Mouse (Mus musculus) liver, embryonic 15.5 days (tissue): Measurements from ENCODE around the gene Cdk6. TPM values are rescaled to one million over a fixed set of nuclear protein-coding genes. Genes with fewer than 3 reads are reported as not detected.
"Not testable (repeated sequence)": the region's sequence is repeated elsewhere in the genome, so short reads cannot be mapped to it uniquely, and the experiment has no call there.

Experiments
- ATAC-seq: fragments of 200-750 bp; cut with Nextera tagmentation; 2 replicates; pipeline ENCODE4 v1.8.0; 2017; ENCODE audit warnings: moderate number of reproducible peaks, mild to moderate bottlenecking, moderate library complexity; ENCODE audit not compliant: insufficient read depth
- H3K27ac ChIP-seq: fragments of 300-500 bp; sonication (generic); replicated peaks from 2 replicates; pipeline ENCODE4 v1.5.1; 2015; ENCODE audit warnings: mild to moderate bottlenecking, inconsistent platforms
- H3K27me3 ChIP-seq: fragments of 300-500 bp; sonication (generic); 2 replicates; pipeline ENCODE4 v1.6.1; 2015; ENCODE audit warnings: mild to moderate bottlenecking, inconsistent platforms
- H3K36me3 ChIP-seq: fragments of 300-500 bp; sonication (generic); replicated peaks from 2 replicates; pipeline ENCODE4 v1.6.1; 2015; ENCODE audit warnings: moderate library complexity, mild to moderate bottlenecking, inconsistent platforms
- H3K4me1 ChIP-seq: fragments of 300-500 bp; sonication (generic); replicated peaks from 2 replicates; pipeline ENCODE4 v1.6.1; 2015; ENCODE audit warnings: inconsistent platforms
- H3K4me2 ChIP-seq: fragments of 300-500 bp; sonication (generic); 2 replicates; pipeline ENCODE4 v1.6.1; 2015; ENCODE audit warnings: moderate library complexity, mild to moderate bottlenecking, inconsistent platforms
- H3K4me3 ChIP-seq: fragments of 300-500 bp; sonication (generic); replicated peaks from 2 replicates; pipeline ENCODE4 v1.5.1; 2015; ENCODE audit warnings: mild to moderate bottlenecking, inconsistent platforms
- H3K9ac ChIP-seq: fragments of 300-500 bp; sonication (generic); 2 replicates; pipeline ENCODE4 v1.6.1; 2015; ENCODE audit warnings: moderate library complexity, mild to moderate bottlenecking, inconsistent platforms
- H3K9me3 ChIP-seq: fragments of 300-500 bp; sonication (generic); replicated peaks from 2 replicates; pipeline ENCODE4 v1.6.1; 2016; ENCODE audit warnings: inconsistent platforms
- WGBS: fragments of 180-500 bp; shearing (Covaris S2); methylation state at CpG from one replicate; pipeline ENCODE4 v1.1.7; 2015; ENCODE audit warnings: mixed read lengths; ENCODE audit not compliant: insufficient replicate concordance; 5-methylcytosine and 5-hydroxymethylcytosine counted together
- polyA plus RNA-seq: library from polyadenylated mRNA; unstranded; fragments of >200 nt; fragmentation: Nextera tagmentation; extraction: Ambion mirVana; gene quantifications from 2 replicates; pipeline ENCODE4 v1.2.1, GENCODE M21; 2015

Cdk6 gene
- 19.2 and 19.3 TPM in 2 replicates for polyA plus RNA-seq

GRCm38 (mm10) chr5:3341111-3341911 lies at the start of gene Cdk6:
Gene Cdk6 (plus strand): TSS chr5:3341485.
- Histone ChIP-seq H3K4me3 (peak within 1 kb of the TSS; percentile 71), H3K4me1 (peaks cover 40% of the 10 kb centered on the region), H3K4me2 (peak within 1 kb of the TSS; percentile 94), H3K27ac (peak within 1 kb of the TSS; percentile 77), H3K36me3 (no peaks in the 10 kb centered on the region), H3K9me3 (no peaks in the 10 kb centered on the region), H3K27me3 (peaks cover 14% of the 10 kb centered on the region), H3K9ac (peak within 1 kb of the TSS; percentile 65)
- ATAC-seq, result peak; percentile 41
- WGBS, result 1% methylated on average over 59 of the region's 59 CpGs

DNA sequence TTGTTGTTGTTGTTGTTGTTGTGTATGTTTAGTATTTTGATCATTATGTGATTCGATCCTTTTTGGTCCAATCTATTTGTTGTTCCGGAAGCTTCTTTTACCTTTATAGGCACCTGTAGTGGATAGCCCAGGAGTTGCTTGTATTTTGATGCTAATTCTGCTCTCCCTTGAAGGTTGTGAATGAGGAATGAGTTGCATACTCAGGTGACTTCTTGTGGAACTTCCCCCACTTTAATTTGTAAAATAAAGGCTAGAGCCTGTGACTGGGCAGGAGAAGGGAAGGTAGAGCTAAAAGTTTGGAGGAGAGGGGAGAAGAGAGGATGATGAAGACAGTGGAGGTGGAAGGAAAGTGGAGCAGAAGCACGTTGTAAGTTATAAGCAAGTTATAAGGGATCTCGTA lies 47.6 kb upstream of the Cdk6 start:
- no peaks in the 10 kb centered on the region for H3K9me3 ChIP-seq
- H3K9ac ChIP-seq, result no peak overlapping the region
- H3K27ac ChIP-seq, result no peak overlapping the region
- 58% methylated on average over 4 of the region's 4 CpGs for WGBS
- ATAC-seq, result no peak
- no peaks in the 10 kb centered on the region for H3K27me3 ChIP-seq
- H3K36me3 ChIP-seq, result no peaks in the 10 kb centered on the region
- H3K4me3 ChIP-seq, result no peak overlapping the region
- no peaks in the 10 kb centered on the region for H3K4me1 ChIP-seq
- H3K4me2 ChIP-seq, result no peak overlapping the region

- H3K9me3 ChIP-seq, result no peaks in the 10 kb centered on the region
- no peaks in the 10 kb centered on the region for H3K27me3 ChIP-seq
- H3K4me1 ChIP-seq, result no peaks in the 10 kb centered on the region
- no peak overlapping the region for H3K9ac ChIP-seq
- H3K4me2 ChIP-seq, result no peak overlapping the region
- no peak overlapping the region for H3K4me3 ChIP-seq
- WGBS, result 38% methylated on average over 12 of the region's 12 CpGs
- no peak for ATAC-seq
- no peaks in the 10 kb centered on the region for H3K36me3 ChIP-seq
- H3K27ac ChIP-seq, result no peak overlapping the region
These were observed 40.4 kb upstream of the Cdk6 start for GRCm38 (mm10) chr5:3300801-3301457.

DNA sequence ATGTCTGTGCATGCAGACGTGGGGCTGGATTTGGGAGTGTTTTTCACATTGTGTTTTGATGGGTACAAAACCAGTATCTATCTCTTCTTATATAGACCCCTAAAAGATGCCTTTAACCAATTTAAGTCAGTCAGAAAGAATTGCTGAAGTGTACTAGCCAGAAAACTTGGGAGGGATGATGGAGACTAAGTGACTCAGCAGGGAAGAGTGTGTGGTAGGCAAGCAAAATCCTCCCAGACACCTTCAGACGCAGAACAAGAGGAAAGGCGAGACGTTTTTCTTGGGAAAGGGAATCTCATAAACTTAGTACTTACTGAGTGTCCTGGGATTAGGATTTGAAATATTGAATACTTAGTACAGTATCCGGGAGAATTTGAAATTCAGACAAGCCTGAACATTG lies 39.8 kb upstream of the Cdk6 start:
- H3K4me3 ChIP-seq, result no peak overlapping the region
- H3K27me3 ChIP-seq, result no peaks in the 10 kb centered on the region
- ATAC-seq, result no peak
- no peaks in the 10 kb centered on the region for H3K4me1 ChIP-seq
- no peak overlapping the region for H3K9ac ChIP-seq
- H3K9me3 ChIP-seq, result no peaks in the 10 kb centered on the region
- H3K36me3 ChIP-seq, result no peaks in the 10 kb centered on the region
- no peak overlapping the region for H3K27ac ChIP-seq
- H3K4me2 ChIP-seq, result no peak overlapping the region
- 49% methylated on average over 5 of the region's 5 CpGs for WGBS

DNA sequence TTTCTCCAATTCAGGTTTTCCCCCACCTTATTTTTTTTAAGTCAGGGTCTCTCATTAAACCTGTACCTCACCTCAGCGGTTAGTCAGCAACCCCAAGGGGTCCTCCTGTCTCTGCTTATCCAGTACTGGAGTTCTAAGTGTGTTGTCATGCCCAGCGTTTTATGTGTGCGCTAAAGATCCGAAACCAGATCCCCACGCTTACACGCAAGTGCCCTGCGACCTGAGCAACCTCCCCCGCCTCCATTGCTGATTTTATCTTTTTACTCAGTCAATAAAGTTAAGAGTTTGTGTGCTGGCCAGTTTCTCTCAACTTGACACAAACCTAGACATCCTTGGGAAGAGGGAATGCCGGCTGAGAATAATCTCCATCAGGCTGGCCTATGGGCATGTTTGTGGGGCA lies 37.4 kb upstream of the Cdk6 start:
- no peak for ATAC-seq
- Histone ChIP-seq H3K4me1 (no peaks in the 10 kb centered on the region), H3K9ac (no peak overlapping the region), H3K27ac (no peak overlapping the region), H3K36me3 (no peaks in the 10 kb centered on the region), H3K9me3 (no peaks in the 10 kb centered on the region), H3K4me3 (no peak overlapping the region), H3K27me3 (no peaks in the 10 kb centered on the region), H3K4me2 (no peak overlapping the region)
- 80% methylated on average over 9 of the region's 9 CpGs for WGBS

DNA sequence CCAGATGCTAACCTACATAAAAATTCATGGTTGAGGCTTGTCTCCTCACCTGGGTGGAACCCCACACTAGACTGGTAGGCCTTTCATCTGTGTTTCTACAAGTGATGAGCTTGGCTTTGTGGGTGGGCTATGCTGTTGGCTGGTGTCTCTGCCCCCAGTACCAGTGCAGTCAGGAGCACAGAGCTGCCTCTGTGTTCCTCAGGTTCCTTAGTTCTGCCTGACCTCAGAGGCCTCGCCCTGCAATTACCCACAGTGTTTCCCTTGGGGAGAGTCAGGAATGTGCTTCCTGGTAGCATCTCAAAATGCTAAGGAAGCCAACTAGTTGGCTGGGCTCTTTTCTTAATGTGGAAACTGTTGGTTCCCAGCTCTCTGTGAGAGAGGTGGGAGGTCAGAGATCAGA lies 35.1 kb upstream of the Cdk6 start:
- ATAC-seq, result no peak
- 54% methylated on average over 1 of the region's 1 CpGs for WGBS
- Histone ChIP-seq H3K36me3 (no peaks in the 10 kb centered on the region), H3K4me3 (no peak overlapping the region), H3K27me3 (no peaks in the 10 kb centered on the region), H3K4me1 (no peaks in the 10 kb centered on the region), H3K4me2 (no peak overlapping the region), H3K27ac (no peak overlapping the region), H3K9ac (no peak overlapping the region), H3K9me3 (no peaks in the 10 kb centered on the region)

DNA sequence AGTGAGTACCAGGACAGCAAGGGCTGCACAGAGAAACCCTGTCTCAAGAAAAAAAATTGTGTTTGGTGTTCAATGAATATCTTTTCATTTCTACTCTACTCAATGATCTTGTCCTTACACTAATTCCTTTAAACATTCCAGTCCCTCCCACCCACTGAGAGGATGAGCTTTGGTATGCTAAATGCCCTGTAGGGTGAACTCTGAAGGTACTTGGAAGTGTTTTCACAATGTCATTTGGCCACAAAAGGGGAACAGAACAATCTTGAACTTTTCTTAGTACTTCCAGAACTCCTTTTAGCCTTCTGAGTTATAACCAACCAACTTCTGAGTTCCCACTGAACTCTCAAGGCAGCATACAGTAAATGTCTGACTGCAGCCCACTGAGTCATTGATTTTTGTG lies 32.2 kb upstream of the Cdk6 start:
- H3K9me3 ChIP-seq, result no peaks in the 10 kb centered on the region
- no peak overlapping the region for H3K4me2 ChIP-seq

GRCm38 (mm10) chr5:3309587-3309986 lies 31.7 kb upstream of the Cdk6 start:
- Histone ChIP-seq H3K36me3 (no peaks in the 10 kb centered on the region), H3K4me2 (no peak overlapping the region), H3K9me3 (no peaks in the 10 kb centered on the region), H3K4me1 (no peaks in the 10 kb centered on the region), H3K27ac (no peak overlapping the region), H3K27me3 (no peaks in the 10 kb centered on the region), H3K9ac (no peak overlapping the region), H3K4me3 (no peak overlapping the region)
- 43% methylated on average over 1 of the region's 1 CpGs for WGBS
- no peak for ATAC-seq

More for the DNA sequence above, 32.2 kb upstream of the Cdk6 start:
- Histone ChIP-seq H3K9ac (no peak overlapping the region), H3K36me3 (no peaks in the 10 kb centered on the region), H3K4me3 (no peak overlapping the region), H3K4me1 (no peaks in the 10 kb centered on the region), H3K27ac (no peak overlapping the region), H3K27me3 (no peaks in the 10 kb centered on the region)
- no peak for ATAC-seq

GRCm38 (mm10) chr5:3311156-3311555 lies 30.1 kb upstream of the Cdk6 start:
- H3K27ac ChIP-seq, ATAC-seq, H3K4me1 ChIP-seq, H3K4me3 ChIP-seq, H3K27me3 ChIP-seq, H3K9me3 ChIP-seq, H3K36me3 ChIP-seq, H3K9ac ChIP-seq, H3K4me2 ChIP-seq: not testable (repeated sequence)
- WGBS, result 54% methylated on average over 7 of the region's 7 CpGs

- 51% methylated on average over 5 of the region's 5 CpGs for WGBS
- not testable (repeated sequence) for ATAC-seq, H3K36me3 ChIP-seq, H3K27ac ChIP-seq, H3K27me3 ChIP-seq, H3K9me3 ChIP-seq, H3K9ac ChIP-seq, H3K4me2 ChIP-seq, H3K4me3 ChIP-seq, H3K4me1 ChIP-seq
These were observed 23.6 kb upstream of the Cdk6 start for GRCm38 (mm10) chr5:3317724-3318123.

DNA sequence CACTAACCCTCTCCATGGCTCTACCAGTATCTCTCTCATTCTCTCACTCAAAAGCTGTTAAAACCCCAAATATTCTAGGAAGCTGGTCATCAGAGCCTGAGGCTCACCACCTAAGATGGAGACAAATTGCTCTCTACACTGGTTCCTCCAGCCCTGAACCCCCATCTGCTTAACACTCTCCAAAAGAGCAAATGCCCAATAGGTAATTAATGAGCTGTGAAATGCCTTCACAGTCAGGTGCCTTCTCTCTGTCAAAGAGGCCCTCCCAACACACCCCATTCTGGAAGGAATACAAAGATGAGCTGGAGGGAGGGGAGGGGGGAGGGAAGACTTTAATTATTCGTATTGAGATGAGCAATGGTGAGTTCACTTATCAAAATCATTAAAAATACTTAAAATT lies 21.1 kb upstream of the Cdk6 start:
- ATAC-seq, result no peak
- no peak overlapping the region for H3K9ac ChIP-seq
- no peaks in the 10 kb centered on the region for H3K9me3 ChIP-seq
- 38% methylated on average over 1 of the region's 1 CpGs for WGBS
- H3K4me3 ChIP-seq, result no peak overlapping the region
- H3K4me2 ChIP-seq, result no peak overlapping the region
- no peaks in the 10 kb centered on the region for H3K27me3 ChIP-seq
- H3K27ac ChIP-seq, result no peak overlapping the region
- H3K36me3 ChIP-seq, result no peaks in the 10 kb centered on the region
- no peaks in the 10 kb centered on the region for H3K4me1 ChIP-seq
